Mouse (Mus musculus) layer of hippocampus, adult 11-12 months (tissue): Measurements from ENCODE around the gene Pigf.
A peak's percentile ranks its signal among the peaks of the same experiment; 100 is the strongest.
"Not testable (repeated sequence)": the region's sequence is repeated elsewhere in the genome, so short reads cannot be mapped to it uniquely, and the experiment has no call there.

Experiments used
- DNase-seq: peaks from one replicate; pipeline ENCODE4 v3.0.0; 2022; ENCODE audit warnings: low spot score

Pigf gene

DNA sequence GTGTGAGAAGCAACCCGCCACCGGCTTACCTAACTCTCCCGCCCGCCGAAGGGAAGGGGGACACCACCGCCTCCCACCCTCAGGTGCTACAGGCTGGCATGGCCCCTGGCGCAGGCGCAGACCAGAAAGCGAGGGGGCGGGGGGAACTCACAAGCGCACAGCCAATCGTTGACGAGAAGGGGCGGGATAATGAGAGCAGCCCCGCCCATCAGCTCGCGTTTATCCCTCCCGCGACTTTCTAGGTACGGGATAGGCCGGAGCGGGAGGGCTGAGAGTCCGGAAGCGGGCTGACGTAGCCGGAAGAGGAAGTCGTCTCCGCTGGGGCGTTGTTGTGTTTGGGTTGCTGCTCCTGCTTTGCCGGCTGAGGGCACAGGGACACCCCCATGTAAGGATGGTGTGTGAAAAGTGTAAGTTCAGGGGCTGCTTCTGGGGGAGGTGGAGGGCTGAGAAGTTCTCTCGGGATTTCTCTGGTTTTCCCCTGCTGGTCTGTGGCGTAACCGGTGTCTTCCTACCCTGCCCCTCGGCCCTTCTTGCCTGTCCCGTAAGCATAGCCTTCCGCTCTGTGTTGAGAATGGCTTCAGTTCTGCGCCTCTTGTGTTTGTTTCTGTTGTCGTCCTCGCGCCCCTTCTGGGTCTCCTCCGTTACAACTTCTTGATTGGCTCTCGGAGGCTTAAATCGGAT is at the start of gene Pigf, which contains the start of gene Cript:
Pigf (minus strand) TSS at position 138 of the 681 bp plus-strand sequence.
Cript (plus strand) TSS at position 282 of the 681 bp plus-strand sequence.
- DNase-seq, result peak; percentile 99

DNA sequence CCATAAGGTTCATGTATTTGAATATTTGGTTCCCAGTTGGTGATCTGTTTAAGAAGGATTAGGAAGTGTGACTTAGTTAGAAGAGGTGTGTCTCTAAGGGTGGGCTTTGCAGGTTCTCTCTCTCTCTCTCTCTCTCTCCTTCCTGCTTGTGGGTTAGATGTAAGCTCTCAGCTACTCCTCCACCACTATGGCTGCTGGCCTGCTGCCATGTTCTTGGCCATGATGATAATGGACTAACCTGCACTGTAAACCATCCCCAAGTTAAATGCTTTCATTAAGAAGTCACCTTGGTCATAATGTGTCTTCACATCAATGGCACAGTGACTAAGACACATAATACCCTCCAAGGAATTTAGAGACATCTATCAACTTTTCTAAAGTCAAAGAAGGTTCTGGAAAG is 48.3 kb upstream of the Pigf start:
- no peak for DNase-seq

DNA sequence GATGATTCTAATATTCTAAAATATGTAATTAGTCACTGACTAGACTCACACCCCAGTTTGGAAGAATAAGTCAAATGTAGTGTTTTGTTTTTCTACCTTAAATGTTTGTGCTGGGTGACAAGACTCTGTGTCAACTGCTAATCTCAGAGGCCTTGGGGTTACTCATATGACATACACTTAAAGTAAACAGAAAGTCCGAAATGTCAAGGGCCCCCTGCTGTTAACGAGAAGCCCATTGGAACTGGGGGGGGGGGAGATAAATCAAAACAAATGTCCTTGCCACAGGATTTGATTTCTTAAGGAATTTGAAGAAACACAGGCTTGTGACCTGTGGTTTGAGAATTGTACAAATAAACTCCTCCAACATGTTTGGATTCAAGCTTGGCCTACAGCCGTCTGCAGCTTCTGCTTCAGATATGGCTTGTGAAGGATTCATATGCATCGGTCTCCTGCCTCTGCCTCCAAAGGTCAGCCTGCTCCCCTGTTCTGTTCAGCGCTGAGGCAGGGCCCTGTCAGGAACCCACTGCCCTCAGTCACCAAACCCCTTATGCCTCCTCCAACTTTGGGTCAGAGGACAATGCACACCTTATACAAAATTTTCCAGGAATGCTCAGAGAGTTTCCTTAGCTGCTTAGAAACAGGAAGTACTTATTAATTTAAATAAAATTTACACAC is 47.7 kb upstream of the Pigf start:
- no peak for DNase-seq

DNA sequence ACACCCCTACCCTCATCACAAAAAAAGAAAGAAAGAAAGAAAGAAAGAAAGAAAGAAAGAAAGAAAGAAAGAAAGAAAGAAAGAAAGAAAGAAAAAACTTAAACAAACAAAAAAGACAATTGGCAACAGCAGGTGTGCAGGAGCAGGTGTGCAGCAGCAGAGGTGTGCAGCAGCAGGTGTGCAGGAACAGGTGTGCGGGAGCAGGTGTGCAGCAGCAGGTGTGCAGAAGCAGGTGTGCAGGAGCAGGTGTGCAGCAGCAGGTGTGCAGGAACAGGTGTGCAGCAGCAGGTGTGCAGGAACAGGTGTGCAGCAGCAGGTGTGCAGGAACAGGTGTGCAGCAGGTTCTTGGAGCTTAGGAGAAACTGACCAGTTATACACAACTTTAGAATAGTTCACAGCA is 47.0 kb upstream of the Pigf start:
- DNase-seq, result not testable (repeated sequence)

DNA sequence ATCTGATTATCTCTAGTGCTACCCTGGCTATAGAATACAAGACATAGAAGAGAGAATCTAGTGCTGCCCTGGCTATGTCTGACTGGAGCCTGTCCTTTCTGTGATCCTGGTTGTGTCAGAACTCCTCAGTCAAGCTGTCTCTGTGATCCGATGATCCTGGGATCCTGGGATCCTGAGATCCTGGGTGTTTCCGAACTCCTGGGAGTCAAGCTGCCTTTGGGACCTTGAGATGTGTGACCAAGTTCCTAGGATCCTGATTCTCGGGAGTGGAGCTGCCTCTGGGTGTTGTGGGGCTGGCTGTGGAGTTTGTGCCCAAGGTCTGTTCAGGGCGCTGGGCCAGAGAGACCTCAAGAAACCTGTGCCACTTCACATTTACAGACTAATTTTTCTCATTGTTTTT is 43.8 kb upstream of the Pigf start:
- DNase-seq, result no peak

DNA sequence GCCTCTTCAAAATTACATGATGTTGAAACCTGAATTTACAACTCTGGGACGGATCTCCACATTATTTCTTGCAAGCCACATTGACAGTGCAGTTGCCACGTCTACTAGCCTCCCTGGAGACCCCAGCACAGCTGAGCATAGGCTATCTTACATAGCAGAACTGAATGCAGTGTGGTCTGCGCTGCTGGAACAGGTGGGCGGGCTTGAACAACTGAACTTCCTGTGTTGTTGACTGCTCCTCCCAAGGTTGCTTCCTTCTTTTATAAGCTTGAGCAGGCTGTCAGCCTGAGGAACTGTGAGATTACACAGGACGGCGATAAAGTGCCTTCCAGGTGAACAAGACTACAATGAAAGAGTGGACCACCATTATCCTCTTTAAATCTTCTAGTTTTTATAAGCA is 38.8 kb upstream of the Pigf start:
- DNase-seq, result no peak

DNA sequence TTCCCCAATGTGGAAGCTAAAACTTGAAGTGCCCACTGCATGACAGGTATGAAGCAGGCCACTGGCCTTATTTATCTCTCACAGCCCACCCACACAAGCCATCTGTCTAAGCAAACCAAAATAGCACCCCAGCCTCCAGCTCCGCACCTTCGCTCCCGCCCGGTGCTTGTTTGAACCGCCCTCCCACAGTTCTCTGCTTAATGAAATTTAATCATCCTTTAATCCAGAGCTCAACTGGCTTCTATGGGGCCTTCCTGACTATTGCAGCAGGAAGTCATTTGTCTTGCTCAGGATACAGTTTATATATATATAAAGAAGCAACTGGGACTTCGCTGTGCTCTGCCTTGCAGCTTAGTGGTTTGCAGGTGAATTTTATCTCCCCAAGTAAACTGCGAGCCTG is 38.3 kb upstream of the Pigf start:
- DNase-seq, result no peak

DNA sequence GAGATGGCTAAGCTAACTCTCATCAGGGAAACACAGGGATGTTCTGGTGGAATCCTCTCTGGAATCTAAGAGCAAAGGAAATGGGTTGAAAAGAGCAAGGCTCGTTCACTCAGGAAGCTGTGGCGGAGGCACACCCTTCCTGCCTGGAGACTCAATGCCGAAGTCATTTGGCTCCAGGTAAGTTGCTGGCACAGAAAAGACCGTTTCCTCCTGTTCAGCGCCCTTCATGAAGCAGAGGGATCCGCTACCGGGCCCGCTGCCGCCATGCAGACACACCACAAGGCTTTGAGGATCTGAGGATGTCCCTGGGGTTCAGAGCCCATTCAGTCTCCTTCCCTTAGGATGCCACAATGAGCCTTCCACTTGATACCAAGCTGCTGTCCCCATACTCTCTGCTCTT is 37.4 kb upstream of the Pigf start:
- no peak for DNase-seq

DNA sequence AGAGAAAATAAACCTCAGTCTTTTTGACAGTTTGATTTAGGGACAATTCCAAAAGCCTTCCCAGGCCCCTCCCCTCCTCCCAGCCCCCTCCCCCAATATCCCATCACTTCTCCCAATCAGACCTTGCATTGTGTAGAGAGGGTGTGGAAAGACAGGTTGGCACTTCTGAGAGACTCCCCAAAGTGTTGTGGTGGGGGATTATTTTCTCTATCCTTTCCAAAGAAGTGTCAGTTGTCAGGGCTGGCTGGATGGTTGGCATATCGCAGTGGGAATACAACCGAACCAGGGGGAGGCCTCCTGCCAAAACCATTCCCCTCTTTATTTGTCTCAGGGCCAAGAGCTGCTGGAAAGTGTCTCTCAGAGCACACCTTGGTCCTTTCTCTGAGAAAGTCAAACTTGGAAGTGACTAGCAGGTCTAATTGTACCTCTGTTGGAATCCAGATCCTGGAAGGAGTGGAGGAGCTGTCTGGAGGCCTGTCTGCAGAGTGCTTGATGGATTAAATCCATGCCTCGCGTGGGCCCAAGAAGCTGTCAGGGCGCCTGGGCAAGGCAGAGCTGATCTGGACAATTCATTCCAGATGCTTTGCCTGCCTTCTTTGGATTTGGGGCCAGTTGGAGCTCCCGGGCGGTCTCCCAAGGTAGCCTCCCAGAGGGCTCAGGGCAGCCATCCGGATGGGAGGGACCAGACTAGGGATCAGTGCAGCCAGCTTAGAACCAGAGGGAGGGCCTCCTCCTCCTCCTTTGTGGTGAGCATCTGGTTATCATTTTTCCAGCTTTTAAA is 32.5 kb upstream of the Pigf start:
- DNase-seq, result no peak

DNA sequence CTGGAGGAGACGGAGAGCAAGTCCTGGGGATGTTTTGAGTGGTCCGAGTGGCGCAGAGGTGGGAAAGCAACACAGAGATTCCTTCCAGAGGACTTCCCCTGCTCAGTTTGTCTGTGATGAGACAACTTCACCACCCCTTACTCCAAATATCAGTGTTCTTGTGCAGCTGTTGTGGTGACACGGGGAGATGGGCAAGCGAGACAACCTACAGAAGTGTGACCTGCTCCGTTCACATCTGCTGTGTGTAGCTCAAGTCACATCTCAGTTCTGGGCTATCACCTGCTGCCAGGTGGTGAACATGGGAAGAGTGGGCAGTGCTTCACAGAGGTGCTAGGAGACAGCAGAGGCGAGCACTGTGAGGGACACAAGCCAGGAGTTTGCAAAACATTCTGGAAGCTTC is 31.6 kb upstream of the Pigf start:
- no peak for DNase-seq

DNA sequence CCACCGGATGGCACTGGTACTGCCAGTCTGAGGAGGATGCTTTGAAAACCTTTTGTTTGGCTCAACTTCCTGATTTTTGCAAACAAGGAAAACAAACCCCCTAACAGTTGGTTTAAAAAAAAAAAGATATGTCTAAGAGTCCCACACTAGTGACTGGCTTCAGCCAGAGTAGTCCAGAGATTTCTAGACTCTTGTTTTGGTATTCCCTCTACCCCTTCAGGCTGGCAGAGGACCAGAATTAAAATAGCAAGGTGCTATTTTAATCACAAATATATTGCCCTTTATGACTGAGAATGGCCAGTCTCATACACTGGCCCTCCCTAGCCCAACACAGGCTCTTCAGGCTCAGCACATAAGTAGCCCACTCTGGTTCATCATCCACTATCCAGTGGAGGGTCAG is 30.5 kb upstream of the Pigf start:
- DNase-seq, result no peak

DNA sequence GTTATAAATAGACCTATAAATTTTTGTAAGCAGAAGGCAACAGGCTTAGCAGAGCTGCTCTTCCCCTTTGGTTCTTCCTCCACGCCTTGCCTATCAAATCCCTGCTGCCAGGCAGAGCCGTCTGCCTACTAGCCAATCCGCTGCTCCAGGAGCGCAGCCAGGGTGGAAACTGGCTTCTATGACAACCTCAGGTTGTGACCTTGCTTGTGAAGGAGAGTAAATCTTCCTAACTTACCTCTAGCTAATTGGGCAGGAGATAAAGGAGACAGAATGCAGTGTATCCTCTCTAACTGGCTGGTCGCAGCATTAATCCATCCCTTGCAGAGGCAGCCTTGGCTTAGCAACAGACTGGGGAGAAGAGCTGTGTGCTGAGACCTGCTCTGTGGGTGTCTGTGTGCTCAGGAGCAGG is 29.8 kb upstream of the Pigf start:
- peak; percentile 59 for DNase-seq

DNA sequence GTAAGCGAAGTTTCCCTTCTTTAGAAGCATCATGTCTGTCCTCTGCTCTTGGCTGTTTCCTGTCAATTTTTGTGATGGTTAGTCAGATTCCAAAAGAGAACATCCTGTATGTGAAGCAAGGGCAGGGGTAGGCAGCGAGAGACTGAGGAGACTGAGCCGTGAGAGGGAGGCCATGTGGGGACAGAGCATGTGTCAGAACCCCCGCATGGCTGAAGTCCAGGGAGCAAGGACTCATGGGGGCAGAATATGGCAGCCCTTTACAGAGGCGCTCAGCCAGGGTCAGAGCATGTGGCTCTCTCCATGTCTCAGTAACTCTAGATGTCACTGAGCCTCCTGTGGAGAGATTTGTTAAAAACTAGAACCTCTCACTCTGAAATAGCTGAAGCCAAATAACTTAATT is 28.7 kb upstream of the Pigf start:
- DNase-seq, result no peak

DNA sequence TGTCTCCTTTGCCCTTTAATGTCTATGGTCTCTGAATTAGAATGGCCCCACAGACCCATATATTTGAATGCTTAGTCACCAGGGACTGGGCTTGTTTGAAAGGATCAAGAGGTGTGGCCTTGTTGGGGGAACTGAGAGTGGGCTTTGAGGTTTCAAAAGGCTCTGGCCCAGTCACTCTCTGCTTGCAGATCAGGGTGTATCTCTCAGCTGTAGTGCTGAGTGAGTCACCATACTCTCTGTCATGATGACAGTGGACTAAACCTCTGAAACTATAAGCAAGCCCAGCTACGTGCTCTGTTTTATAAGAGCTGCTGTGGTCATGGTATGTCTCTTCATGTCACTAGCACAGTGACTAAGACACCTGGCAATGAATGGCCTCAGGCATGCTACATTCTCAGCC is 27.2 kb upstream of the Pigf start:
- DNase-seq, result no peak

DNA sequence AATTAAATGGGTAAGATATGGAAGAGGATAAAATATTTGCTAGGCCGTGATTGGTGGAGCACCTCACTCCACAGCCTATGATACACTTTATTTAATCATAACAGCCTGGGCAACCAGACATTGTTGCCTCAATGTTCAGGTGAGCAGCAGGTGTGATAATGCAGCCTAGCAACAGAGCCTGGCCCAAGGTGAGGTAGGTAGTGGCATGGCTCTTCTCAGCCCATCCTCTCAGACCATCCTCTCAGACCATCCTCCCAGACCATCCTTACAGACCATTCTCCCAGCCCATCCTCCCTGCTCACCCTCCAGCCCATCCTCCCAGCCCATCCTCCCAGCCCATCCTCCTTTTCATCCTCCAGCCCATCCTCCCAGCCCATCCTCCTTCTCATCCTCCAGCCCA is 26.4 kb upstream of the Pigf start:
- no peak for DNase-seq

DNA sequence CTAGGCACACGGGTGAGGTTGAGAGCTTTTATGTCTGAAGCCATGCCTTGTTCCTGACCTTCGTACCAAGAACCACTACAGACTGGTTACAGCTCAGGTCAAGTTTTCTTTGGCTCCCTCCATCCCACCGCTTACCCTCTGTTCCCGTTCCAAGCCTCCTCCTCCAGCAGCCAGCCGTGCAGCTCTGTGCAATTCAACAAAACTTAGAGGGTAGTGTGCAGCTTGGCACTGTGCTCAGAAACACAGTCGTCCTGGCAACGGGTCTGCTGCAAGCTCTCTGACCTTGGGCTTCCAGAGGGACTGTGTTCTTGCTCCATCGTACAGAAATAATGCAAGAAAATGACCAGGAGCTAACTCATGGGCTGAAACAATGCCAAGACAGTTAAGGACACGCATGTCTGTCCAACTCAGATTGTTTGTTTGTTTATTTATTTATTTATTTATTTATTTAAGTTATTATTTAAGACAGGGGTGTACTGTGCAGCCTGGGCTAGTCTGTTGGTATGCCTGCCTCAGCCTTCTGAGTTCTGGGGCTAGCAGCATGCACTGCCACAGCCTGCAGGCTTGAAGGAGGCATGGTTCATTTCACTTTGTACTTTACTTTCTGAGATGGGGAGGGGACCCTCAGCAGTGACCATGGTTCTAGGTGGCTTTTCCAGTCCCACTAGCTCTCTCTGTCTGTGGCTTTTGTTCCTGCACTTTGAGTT is 25.4 kb upstream of the Pigf start:
- no peak for DNase-seq

DNA sequence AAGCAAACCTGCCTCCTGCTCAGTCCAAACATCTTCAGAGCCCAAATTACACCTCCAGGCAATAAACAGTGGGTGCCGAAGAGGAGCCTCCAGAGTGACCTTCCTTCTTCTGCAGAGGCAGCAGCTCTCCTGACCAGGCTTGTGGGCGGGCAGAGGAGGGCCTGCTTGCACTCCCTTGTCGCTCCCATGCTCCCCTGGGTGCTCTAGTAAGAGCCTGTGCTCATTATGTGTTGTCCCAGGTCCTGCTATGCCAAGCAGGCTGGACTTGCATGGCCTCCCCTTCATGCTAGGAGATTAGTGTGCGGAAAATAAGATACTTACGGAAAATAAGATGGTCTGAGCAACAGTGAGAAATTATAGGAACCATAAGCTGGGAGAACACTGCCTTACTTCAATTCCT is 24.5 kb upstream of the Pigf start:
- no peak for DNase-seq

DNA sequence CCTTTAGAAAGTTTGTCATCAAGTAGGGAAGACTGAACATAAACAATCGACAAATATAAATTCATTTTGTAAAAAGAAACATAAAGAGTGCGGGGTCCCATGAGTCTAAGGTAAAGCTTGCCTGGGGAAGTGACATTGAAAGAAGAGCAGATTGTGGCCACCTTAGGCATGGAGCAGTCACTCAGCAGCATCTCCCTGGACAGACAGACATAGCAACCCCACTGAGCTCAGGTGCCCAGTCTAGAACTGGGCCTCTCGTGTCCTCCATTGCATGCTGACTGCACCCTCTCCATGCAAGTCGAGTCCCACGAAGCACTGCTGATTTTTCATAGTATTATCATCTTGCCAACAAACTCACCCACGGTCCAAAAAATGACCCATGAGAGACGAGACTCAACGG is 19.6 kb upstream of the Pigf start:
- no peak for DNase-seq

DNA sequence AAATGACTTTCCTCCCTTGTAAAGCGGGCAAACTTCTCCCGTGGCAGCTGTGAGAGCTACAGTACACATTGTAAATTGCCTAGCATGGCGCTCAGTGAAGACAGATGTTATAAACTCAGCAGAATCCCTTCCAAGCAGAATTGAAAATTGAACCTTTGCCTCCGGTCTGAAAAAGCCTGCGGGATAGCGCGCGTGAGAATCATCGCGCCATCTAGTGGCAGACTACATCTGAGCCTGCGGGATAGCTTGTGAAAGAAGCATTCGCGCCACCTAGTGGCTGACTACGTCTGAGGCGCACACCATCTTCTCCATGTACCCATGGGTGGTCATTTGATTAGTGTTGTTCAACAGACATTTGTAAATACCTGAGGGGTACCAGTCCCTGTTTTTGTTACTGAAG is 19.2 kb upstream of the Pigf start:
- DNase-seq, result peak; percentile 95

DNA sequence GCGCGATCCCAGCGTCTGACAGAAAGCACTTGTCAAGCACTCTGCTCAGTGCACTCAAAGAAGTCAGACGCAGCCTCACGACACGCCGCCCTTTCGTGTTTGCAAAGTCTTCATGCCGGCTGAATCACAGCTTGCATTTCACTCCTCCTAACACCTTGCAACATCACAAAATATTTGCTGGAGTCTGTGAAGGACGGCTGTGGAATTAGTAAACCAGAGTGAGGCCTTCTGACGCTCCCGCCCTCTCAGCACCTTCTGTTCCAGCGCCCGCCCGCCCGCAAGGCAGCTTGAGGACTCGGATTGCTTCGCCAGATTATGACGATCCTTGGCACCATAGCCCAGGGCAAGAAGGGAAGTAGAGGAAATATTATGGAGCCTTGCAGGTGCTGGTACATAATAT is 16.5 kb upstream of the Pigf start:
- DNase-seq, result peak; percentile 19

DNA sequence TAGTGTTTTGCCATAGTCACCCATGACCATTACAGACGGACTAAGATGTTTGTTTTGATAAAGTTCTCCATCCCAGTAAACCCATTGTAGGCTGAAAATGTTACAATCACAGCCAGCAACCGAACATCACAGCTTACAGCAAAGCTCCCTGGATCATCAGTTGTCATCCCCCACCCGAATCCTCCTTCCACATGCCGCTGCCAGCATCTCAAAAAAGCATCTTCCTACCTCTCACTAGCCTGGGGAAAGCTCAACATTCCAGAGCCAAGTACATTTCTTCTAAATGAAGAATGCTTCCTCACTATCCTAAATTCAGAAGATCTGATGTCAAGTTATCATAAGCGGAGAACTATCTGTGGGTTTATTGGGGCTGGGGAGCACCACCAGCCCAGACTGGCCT is 13.3 kb upstream of the Pigf start:
- no peak for DNase-seq
